Mouse (Mus musculus) CH12.LX (cell line): ENCODE measurements at regions not wholly inside any gene's neighbourhood (a gene's known extent, or its start where the extent isn't known, plus 50 kb on each side); places are given as distances from the start of the nearest gene placed in this dataset.

ENCODE experiments used
- DNase-seq: peaks from one replicate; pipeline ENCODE4 v3.0.0-alpha.2; 2013; ENCODE audit errors: extremely low read depth
- H3K27ac ChIP-seq: 2 replicates; pipeline ENCODE4 v1.5.1; 2012; ENCODE audit warnings: low read depth, mild to moderate bottlenecking, control low read depth, moderate library complexity; ENCODE audit not compliant: insufficient read depth
- H3K27me3 ChIP-seq: replicated peaks from 2 replicates; pipeline ENCODE3; 2012; ENCODE audit warnings: inconsistent platforms
- H3K36me3 ChIP-seq, 2 experiments: replicated peaks in 1 of 2; 2 replicates each; pipeline versions ENCODE3 to v1.6.1; 2012; ENCODE audit warnings: inconsistent platforms in 1 of 2, low read length in 1 of 2, mild to moderate bottlenecking in 1 of 2, mixed read lengths in 1 of 2, moderate library complexity in 1 of 2; ENCODE audit not compliant: control insufficient read depth in 1 of 2, insufficient read depth in 1 of 2
- H3K4me1 ChIP-seq, 2 experiments: 2 replicates each; pipeline ENCODE4 v1.6.1; 2012; ENCODE audit warnings: inconsistent platforms in 1 of 2, moderate library complexity in 1 of 2; ENCODE audit not compliant: insufficient read depth in 2 of 2, control insufficient read depth in 1 of 2
- H3K4me2 ChIP-seq: 2 replicates; pipeline ENCODE4 v1.6.1; 2012; ENCODE audit warnings: low read depth, mild to moderate bottlenecking, control low read depth; ENCODE audit not compliant: poor library complexity, insufficient read depth, severe bottlenecking
- H3K4me3 ChIP-seq, 3 experiments: fragments of 150-350 bp in 1 of 3; sonication (generic) in 1 of 3; replicated peaks in 1 of 3; 2 replicates each; pipeline versions ENCODE3 to v1.5.1; 2011 to 2012; ENCODE audit warnings: low read depth in 2 of 3, low read length in 2 of 3, mild to moderate bottlenecking in 2 of 3, moderate library complexity in 2 of 3, control low read depth in 1 of 3, improper control_type of control experiment in 1 of 3, inconsistent platforms in 1 of 3, mixed read lengths in 1 of 3; ENCODE audit not compliant: poor library complexity in 1 of 3
- H3K79me2 ChIP-seq: replicated peaks from 2 replicates; pipeline ENCODE4 v1.6.1; 2012; ENCODE audit warnings: mild to moderate bottlenecking, moderate library complexity; ENCODE audit not compliant: control insufficient read depth, poor library complexity, insufficient read depth, severe bottlenecking; ENCODE audit errors: extremely low read depth
- H3K9ac ChIP-seq: 2 replicates; pipeline ENCODE4 v1.6.1; 2012; ENCODE audit warnings: low read depth, mild to moderate bottlenecking, control low read depth, moderate library complexity; ENCODE audit not compliant: insufficient read depth
- H3K9me3 ChIP-seq: replicated peaks from 2 replicates; pipeline ENCODE3; 2012; ENCODE audit warnings: low read length, inconsistent platforms, mixed read lengths
- CHD1 ChIP-seq: IDR thresholded peaks from 2 replicates; pipeline ENCODE4 v1.6.1; 2012; ENCODE audit warnings: low read depth, low read length, improper control_type of control experiment, inconsistent platforms
- CHD2 ChIP-seq: IDR thresholded peaks from 2 replicates; pipeline ENCODE4 v1.6.1; 2011; ENCODE audit warnings: low read length, improper control_type of control experiment
- CTCF ChIP-seq, 2 experiments: IDR thresholded peaks in 1 of 2; conservative IDR thresholded peaks in 1 of 2; 2 replicates each; pipeline ENCODE4 v1.5.1; 2011 to 2012; ENCODE audit warnings: low read depth in 2 of 2, low read length in 2 of 2, improper control_type of control experiment in 1 of 2, inconsistent platforms in 1 of 2, mild to moderate bottlenecking in 1 of 2, moderate library complexity in 1 of 2
- EP300 ChIP-seq: IDR thresholded peaks from 2 replicates; pipeline ENCODE4 v1.6.1; 2011; ENCODE audit warnings: low read length, improper control_type of control experiment
- HCFC1 ChIP-seq: IDR thresholded peaks from 2 replicates; pipeline ENCODE4 v1.6.1; 2012; ENCODE audit warnings: low read depth, mild to moderate bottlenecking, inconsistent platforms, low read length, improper control_type of control experiment
- IRF4 ChIP-seq: IDR thresholded peaks from 2 replicates; pipeline ENCODE4 v1.6.1; 2014; ENCODE audit warnings: low read depth, mild to moderate bottlenecking, inconsistent platforms, low read length, improper control_type of control experiment
- JUND ChIP-seq: conservative IDR thresholded peaks from 2 replicates; pipeline ENCODE4 v1.6.1; 2011; ENCODE audit warnings: low read depth, low read length, improper control_type of control experiment
- KAT2A ChIP-seq: IDR thresholded peaks from 2 replicates; pipeline ENCODE4 v1.6.1; 2012; ENCODE audit warnings: low read length, improper control_type of control experiment, inconsistent platforms; ENCODE audit not compliant: insufficient replicate concordance
- MAFK ChIP-seq: IDR thresholded peaks from 2 replicates; pipeline ENCODE4 v1.6.1; 2011; ENCODE audit warnings: low read length, improper control_type of control experiment; ENCODE audit not compliant: insufficient replicate concordance
- MEF2A ChIP-seq: IDR thresholded peaks from 2 replicates; pipeline ENCODE4 v1.6.1; 2014; ENCODE audit warnings: low read depth, mild to moderate bottlenecking, inconsistent platforms, low read length, improper control_type of control experiment, borderline replicate concordance
- MYC ChIP-seq: IDR thresholded peaks from 2 replicates; pipeline ENCODE4 v1.6.1; 2011; ENCODE audit warnings: low read depth, mild to moderate bottlenecking, improper control_type of control experiment, low read length
- NELFE ChIP-seq: IDR thresholded peaks from 2 replicates; pipeline ENCODE4 v1.6.1; 2011; ENCODE audit warnings: low read depth, low read length, improper control_type of control experiment
- POLR2AphosphoS2 ChIP-seq: IDR thresholded peaks from 2 replicates; pipeline ENCODE4 v1.6.1; 2011; ENCODE audit warnings: low read depth, low read length, improper control_type of control experiment
- RAD21 ChIP-seq: IDR thresholded peaks from 2 replicates; pipeline ENCODE4 v1.6.1; 2011; ENCODE audit warnings: low read depth, mild to moderate bottlenecking, low read length, improper control_type of control experiment, moderate library complexity
- RCOR1 ChIP-seq: conservative IDR thresholded peaks from 2 replicates; pipeline ENCODE4 v1.6.1; 2012; ENCODE audit warnings: low read depth, mild to moderate bottlenecking, inconsistent platforms, low read length, improper control_type of control experiment
- SIN3A ChIP-seq: IDR thresholded peaks from 2 replicates; pipeline ENCODE4 v1.6.1; 2012; ENCODE audit warnings: low read length, improper control_type of control experiment, inconsistent platforms
- SMC3 ChIP-seq: IDR thresholded peaks from 2 replicates; pipeline ENCODE4 v1.6.1; 2011; ENCODE audit warnings: low read depth, low read length, improper control_type of control experiment
- TBP ChIP-seq: conservative IDR thresholded peaks from 2 replicates; pipeline ENCODE4 v1.6.1; 2011; ENCODE audit warnings: low read depth, low read length, improper control_type of control experiment
- TCF12 ChIP-seq: IDR thresholded peaks from 2 replicates; pipeline ENCODE4 v1.6.1; 2014; ENCODE audit warnings: low read depth, mild to moderate bottlenecking, inconsistent platforms, low read length, improper control_type of control experiment
- UBTF ChIP-seq: IDR thresholded peaks from 2 replicates; pipeline ENCODE4 v1.6.1; 2012; ENCODE audit warnings: low read depth, mild to moderate bottlenecking, inconsistent platforms, low read length, improper control_type of control experiment, moderate library complexity
- USF1 ChIP-seq: IDR thresholded peaks from 2 replicates; pipeline ENCODE4 v1.6.1; 2014; ENCODE audit warnings: low read depth, mild to moderate bottlenecking, inconsistent platforms, low read length, improper control_type of control experiment
- USF2 ChIP-seq: conservative IDR thresholded peaks from 2 replicates; pipeline ENCODE4 v1.6.1; 2011; ENCODE audit warnings: low read depth, low read length, improper control_type of control experiment
- dilution Hi-C: fragments of 300-500 bp; cut with MboI; formaldehyde crosslinking; loops from 2 replicates; pipeline ENCODE4 v1.14.3; 2020; ENCODE audit warnings: low sequenced_read_pairs; ENCODE audit not compliant: extremely low pct_unique_long_range_greater_than_20kb, extremely low pct_ligation_motif_present
- in situ Hi-C: fragments of 300-500 bp; cut with MboI; formaldehyde crosslinking; loops from 3 replicates; pipeline ENCODE4 v1.14.3; 2019; ENCODE audit warnings: low sequenced_read_pairs, low pct_ligation_motif_present, low pct_unique_long_range_greater_than_20kb, mixed read lengths

DNA sequence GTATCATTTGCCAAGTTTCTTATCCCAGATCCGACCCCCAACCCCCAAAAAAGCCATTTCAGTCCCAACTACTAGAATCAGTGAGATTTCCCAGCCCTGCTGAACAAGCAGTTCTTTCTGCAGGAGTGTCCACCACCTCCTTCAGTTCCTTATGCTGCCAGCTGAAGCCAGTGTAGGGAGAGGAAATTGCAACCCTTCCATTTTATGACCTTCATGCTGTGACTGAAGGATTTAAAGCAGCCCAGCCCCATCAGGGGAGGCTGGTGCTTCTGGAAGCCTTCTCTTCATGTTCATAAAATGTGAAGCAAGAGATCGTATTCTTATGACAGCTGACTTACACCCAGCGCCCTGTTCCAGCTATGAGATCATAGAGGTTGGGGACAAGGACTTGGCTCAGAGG lies 112.1 kb downstream of the Ngf start:
- TF ChIP-seq MEF2A: no peak
- TF ChIP-seq IRF4: no peak
- TF ChIP-seq CHD1: no peak
- no peak for TF ChIP-seq TCF12
- no peak for TF ChIP-seq HCFC1
- TF ChIP-seq RCOR1: no peak
- no peak for TF ChIP-seq POLR2AphosphoS2
- no peak for TF ChIP-seq EP300
- no peak for TF ChIP-seq USF2
- no peak for TF ChIP-seq MYC
- no peak for TF ChIP-seq UBTF
- Histone ChIP-seq H3K27me3 (no peaks in the 10 kb centered on the region), H3K9me3 (no peaks in the 10 kb centered on the region), H3K27ac (no peak overlapping the region), H3K36me3 (no peaks in the 10 kb centered on the region), H3K4me2 (no peak overlapping the region), H3K9ac (no peak overlapping the region), H3K79me2 (no peaks in the 10 kb centered on the region), H3K4me3 (no peak overlapping the region), H3K4me1 (0 out of 4 replicates have a peak, but pooled peaks cover 0 to 3% of the 10 kb centered on the region in 2 experiments)
- no peak for DNase-seq
- dilution Hi-C loops (no loop called here), in situ Hi-C loops (loop anchor here (10.0 kb wide), 1 partner anchor 103 kb away; no protein-coding TSS in a partner anchor)

DNA sequence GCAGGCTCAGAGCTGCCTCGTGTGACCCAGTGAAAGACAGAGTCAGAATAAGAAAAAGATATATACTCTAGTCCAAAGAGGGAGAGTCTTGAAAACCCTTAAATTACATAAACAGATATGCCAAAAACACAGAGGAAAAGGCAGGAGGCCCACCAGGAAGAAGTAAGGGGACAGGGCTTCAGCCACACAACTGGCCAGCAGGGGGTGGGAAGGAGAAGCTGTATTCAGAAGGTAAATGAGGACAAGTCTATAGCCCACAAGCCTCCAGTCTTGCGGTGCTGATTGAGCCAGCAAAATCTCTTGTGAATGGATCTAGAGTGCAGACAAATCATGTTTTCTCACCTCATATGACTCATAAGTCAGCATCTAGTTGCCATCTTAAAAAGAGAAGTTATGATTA lies 115.4 kb downstream of the Ngf start:
- dilution Hi-C loops: no loop called here

More for the DNA sequence above, 115.4 kb downstream of the Ngf start:
- H3K9ac ChIP-seq: no peak overlapping the region
- no peak overlapping the region for H3K4me2 ChIP-seq
- no peaks in the 10 kb centered on the region for H3K36me3 ChIP-seq
- in situ Hi-C loops: loop anchor here (10.0 kb wide), 1 partner anchor 100 kb away; no protein-coding TSS in a partner anchor
- no peak overlapping the region for H3K27ac ChIP-seq
- TF ChIP-seq MAFK: no peak
- peak in 1 of 2 experiments; percentile 54; a peak in 2 of 4 replicates for TF ChIP-seq CTCF (conservative IDR thresholded peaks at IDR 0.05 in 1 of 2, IDR thresholded peaks at IDR 0.05 in 1 of 2; ENCODE audit: low read depth in 2 of 2, low read length in 2 of 2)
- no peak for TF ChIP-seq EP300
- TF ChIP-seq TCF12: no peak
- TF ChIP-seq TBP: no peak
- peak; percentile 24 for TF ChIP-seq RAD21
- no peak for TF ChIP-seq JUND
- TF ChIP-seq SMC3: peak; percentile 61
- no peak for TF ChIP-seq SIN3A
- TF ChIP-seq KAT2A: no peak
- TF ChIP-seq NELFE: no peak
- TF ChIP-seq USF1: no peak
- TF ChIP-seq CHD2: no peak
- H3K27me3 ChIP-seq: no peaks in the 10 kb centered on the region
- H3K9me3 ChIP-seq: no peaks in the 10 kb centered on the region
- H3K79me2 ChIP-seq: no peaks in the 10 kb centered on the region
- no peak overlapping the region for H3K4me3 ChIP-seq
- DNase-seq: peak; percentile 4
- H3K4me1 ChIP-seq: 0 out of 4 replicates have a peak, but pooled peaks cover 0 to 3% of the 10 kb centered on the region in 2 experiments
